Mouse (Mus musculus) spleen, adult 2 months (tissue): ENCODE data around the gene Dclk1.

Experiments used
- CTCF ChIP-seq: fragments of 200-500 bp; IDR thresholded peaks from 2 replicates; pipeline ENCODE4 v1.5.1; 2011; ENCODE audit warnings: mild to moderate bottlenecking, inconsistent platforms; ENCODE audit not compliant: insufficient read depth, insufficient read length, insufficient replicate concordance; ENCODE audit errors: extremely low read depth
- POLR2A ChIP-seq: fragments of 200-500 bp; IDR thresholded peaks from 2 replicates; pipeline ENCODE4 v1.6.1; 2011; ENCODE audit warnings: low read depth, low read length, inconsistent platforms

- TF ChIP-seq CTCF (no peak), POLR2A (no peak)
Measured at GRCm38 (mm10) chr3:55226501-55227213, 15.5 kb upstream of the Dclk1 start.
